Mouse (Mus musculus): ENCODE measurements around the gene Mrvi1. TPM values are rescaled to one million over a fixed set of nuclear protein-coding genes. Genes with fewer than 3 reads are reported as not detected.

Mrvi1 gene
- polyA plus RNA-seq (2014; fragmentation: Nextera tagmentation; extraction: Ambion mirVana) = 1.8 and 3.0 TPM in 2 replicates

DNA sequence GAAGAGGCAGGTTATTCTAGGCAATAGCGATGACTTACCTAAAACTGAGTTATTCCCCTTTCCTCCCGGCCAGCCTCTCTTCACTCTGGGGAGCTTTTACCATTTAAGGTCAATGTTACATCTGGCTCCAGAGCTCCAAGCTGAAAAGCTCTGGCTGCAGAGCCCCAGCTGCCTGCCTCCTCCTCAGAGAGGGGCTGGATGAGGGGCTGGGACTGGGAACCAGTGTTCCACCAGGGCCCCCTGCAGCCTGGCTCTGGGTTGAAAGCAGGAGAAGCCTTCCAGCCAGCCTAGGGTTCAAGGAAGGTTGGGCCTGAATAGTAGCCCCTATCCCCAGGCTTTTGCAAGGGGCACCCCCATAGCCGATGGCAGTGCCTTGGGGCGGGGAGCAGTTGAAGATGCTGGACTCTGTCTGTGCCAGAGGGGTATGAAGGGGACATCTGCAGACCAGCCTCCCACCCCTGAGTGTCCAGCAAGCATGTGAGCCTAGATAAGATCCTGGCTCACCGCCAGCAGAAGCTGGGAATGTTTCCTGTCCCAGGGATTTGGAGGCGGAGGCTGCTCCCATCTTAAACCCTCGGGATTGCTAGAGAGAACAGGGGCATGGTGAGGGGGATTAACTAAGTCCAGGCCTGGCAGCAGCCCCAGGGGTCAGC, at the start of gene Mrvi1:
TSS of gene Mrvi1 (minus strand) at position 409 of the 653 bp plus-strand sequence.
- 48% methylated on average over 6 of the region's 7 CpGs for WGBS
- ATAC-seq (ENCODE audit: low read depth) = peak; percentile 51; the same call in 1 of the 2 replicates
- Histone ChIP-seq H3K4me3 (ENCODE audit: low read depth, low read length) (no peak within 1 kb of the TSS), H3K36me3 (ENCODE audit: control insufficient read depth, insufficient read depth, low read length) (no peaks in the 10 kb centered on the region), H3K27me3 (replicated peaks; ENCODE audit: control insufficient read depth, insufficient read depth, low read length) (no peaks in the 10 kb centered on the region), H3K9ac (ENCODE audit: low read depth, low read length) (no peak within 1 kb of the TSS), H3K4me2 (ENCODE audit: low read depth, low read length) (no peak within 1 kb of the TSS), H3K27ac (replicated peaks; ENCODE audit: low read depth, low read length) (peak within 1 kb of the TSS; percentile 39; the same call in 1 of the 2 replicates), H3K9me3 (ENCODE audit: control insufficient read depth, low read length) (no peaks in the 10 kb centered on the region), H3K4me1 (ENCODE audit: control insufficient read depth, insufficient read depth, low read length) (no peaks in the 10 kb centered on the region; the same call in 1 of the 2 replicates)
- DNase-seq (ENCODE audit: low spot score) = peak; percentile 69

DNA sequence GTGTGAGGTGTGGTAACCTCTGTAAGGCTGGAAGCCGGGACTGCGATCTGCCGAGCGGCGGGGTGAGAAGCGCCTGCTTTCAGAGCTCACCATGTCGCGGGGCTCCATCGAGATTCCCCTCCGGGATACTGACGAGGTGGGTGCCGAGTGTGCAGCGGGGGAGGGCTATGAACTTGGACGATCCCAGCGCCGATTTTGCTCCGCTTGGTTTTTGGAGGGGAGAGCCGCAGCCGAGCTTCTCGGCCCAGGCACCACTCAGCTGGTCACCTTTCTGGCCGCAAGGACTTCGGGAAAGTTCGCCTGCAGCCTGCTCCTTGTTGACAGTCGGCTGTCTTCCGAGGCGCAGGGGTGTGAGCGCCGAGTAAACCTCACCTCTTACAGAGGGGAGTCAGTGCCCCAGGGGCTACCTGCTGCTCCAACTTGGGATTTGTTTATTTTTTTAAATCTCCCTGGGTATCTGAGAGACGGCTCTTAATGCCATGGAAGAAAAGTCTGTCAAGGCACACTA, 46.8 kb upstream of the Mrvi1 start:
- under 1% methylated on average over 17 of the region's 29 CpGs for WGBS
- Histone ChIP-seq H3K27me3 (replicated peaks; ENCODE audit: control insufficient read depth, insufficient read depth, low read length) (no peaks in the 10 kb centered on the region), H3K4me1 (ENCODE audit: control insufficient read depth, insufficient read depth, low read length) (peaks cover 7% of the 10 kb centered on the region), H3K4me3 (ENCODE audit: low read depth, low read length) (peak overlapping the region; percentile 73), H3K9me3 (ENCODE audit: control insufficient read depth, low read length) (no peaks in the 10 kb centered on the region), H3K36me3 (ENCODE audit: control insufficient read depth, insufficient read depth, low read length) (peaks cover 34% of the 10 kb centered on the region), H3K4me2 (ENCODE audit: low read depth, low read length) (peak overlapping the region; percentile 68), H3K27ac (replicated peaks; ENCODE audit: low read depth, low read length) (peak overlapping the region; percentile 87), H3K9ac (ENCODE audit: low read depth, low read length) (peak overlapping the region; percentile 76)
- ATAC-seq (ENCODE audit: low read depth) (peak; percentile 34; the same call in 1 of the 2 replicates), DNase-seq (ENCODE audit: low spot score) (peak; percentile 55)

DNA sequence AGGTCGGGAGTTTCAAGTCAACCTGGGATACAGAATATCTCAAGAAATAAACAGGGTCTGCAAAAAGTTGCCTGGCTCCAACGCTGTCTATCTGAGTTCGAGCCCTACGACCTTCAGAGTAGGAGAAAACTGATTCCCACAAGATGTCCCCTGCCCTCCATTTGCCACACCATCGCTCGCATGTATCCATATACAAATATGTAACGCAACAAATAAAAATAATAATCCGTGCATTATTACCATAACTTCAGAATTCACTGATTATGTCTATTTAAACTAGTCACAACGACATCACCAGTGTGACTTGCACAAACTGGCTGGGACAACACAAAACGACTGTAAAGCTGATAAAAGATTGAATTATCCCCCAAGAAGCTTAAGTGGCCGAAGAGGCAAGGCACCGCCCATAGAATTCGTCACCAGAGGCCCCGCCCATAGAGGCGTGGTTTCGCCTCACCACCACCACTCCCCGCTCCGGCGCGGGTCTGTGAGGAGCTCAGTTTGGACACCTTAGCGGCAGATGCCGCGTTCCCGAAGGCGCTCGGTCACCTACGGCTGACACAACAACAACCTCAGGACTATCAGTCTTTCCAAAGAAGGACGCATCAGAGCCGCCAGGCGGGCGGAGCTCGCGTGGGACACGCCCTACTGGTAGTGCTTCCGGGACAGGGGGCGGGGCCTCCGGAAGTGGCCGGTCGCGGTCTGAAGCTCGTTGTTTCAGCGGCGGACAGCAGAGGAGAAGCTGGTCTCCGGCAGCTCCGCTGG, 46.2 kb upstream of the Mrvi1 start, which contains the start of gene Ctr9:
TSS of gene Ctr9 (plus strand) at position 671 of the 765 bp plus-strand sequence.
- ATAC-seq (ENCODE audit: low read depth) (peak; percentile 95), DNase-seq (ENCODE audit: low spot score) (peak; percentile 93)
- H3K4me3 ChIP-seq (ENCODE audit: low read depth, low read length) = peak within 1 kb of the TSS; percentile 73
- H3K27ac ChIP-seq (replicated peaks; ENCODE audit: low read depth, low read length) = peak within 1 kb of the TSS; percentile 87
- WGBS = 7% methylated on average over 42 of the region's 45 CpGs
- peaks cover 7% of the 10 kb centered on the region for H3K4me1 ChIP-seq (ENCODE audit: control insufficient read depth, insufficient read depth, low read length)
- H3K9ac ChIP-seq (ENCODE audit: low read depth, low read length) = peak within 1 kb of the TSS; percentile 76
- H3K4me2 ChIP-seq (ENCODE audit: low read depth, low read length) = peak within 1 kb of the TSS; percentile 68
- H3K9me3 ChIP-seq (ENCODE audit: control insufficient read depth, low read length) = no peaks in the 10 kb centered on the region
- H3K36me3 ChIP-seq (ENCODE audit: control insufficient read depth, insufficient read depth, low read length) = peaks cover 29% of the 10 kb centered on the region
- H3K27me3 ChIP-seq (replicated peaks; ENCODE audit: control insufficient read depth, insufficient read depth, low read length) = no peaks in the 10 kb centered on the region

DNA sequence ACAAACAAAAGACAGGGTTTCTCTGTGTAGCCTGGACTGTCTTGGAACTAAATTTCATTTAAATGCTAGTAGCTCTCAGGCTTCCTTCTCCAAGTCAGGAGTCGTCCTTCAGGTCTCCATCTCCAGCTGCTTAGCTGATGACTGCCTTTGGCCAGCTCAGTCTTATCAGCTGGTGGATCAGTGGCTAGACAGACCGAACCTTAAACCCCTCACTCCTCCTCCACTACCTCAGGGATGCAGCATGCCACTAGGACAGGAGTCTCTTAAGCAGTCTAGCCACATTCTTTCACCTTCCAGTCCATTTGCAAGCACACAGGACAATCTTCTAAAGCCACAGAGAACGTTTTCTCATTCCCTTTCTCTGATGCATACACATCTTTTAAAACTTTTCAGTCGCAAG, 42.7 kb upstream of the Mrvi1 start:
- ATAC-seq (ENCODE audit: low read depth) = no peak
- H3K9ac ChIP-seq (ENCODE audit: low read depth, low read length) = no peak overlapping the region

DNA sequence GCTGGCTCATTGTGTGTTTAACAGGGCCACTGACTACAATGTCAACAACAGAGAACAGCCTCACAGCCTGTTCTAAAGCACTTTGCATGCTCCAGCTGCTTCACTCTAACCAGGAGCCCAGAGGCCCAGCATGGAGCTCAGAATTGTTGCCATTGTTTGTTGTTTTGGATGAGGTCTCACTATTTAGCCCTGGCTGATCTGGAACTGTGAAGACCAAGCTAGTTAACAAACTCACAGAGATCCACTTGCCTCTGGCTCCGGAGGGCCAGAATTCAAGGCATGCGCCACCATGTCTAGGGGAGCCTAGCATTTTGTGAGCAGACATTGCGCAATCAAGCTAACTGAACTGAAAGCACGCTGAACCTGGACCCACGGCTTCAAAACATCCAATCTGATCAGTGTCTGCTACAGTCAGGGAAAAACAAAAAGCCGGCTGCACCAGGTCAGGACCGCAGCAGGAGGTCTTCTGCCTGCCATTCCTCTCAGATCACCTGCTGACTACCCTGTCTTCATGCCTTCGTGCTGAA, 41.9 kb upstream of the Mrvi1 start:
- DNase-seq (ENCODE audit: low spot score) = peak; percentile 45
- no peak for ATAC-seq (ENCODE audit: low read depth)
- 12% methylated on average over 8 of the region's 8 CpGs for WGBS
- H3K9ac ChIP-seq (ENCODE audit: low read depth, low read length) = no peak overlapping the region
- no peak overlapping the region for H3K27ac ChIP-seq (replicated peaks; ENCODE audit: low read depth, low read length)
- no peak overlapping the region for H3K4me2 ChIP-seq (ENCODE audit: low read depth, low read length)
- no peak overlapping the region for H3K4me3 ChIP-seq (ENCODE audit: low read depth, low read length)
- H3K9me3 ChIP-seq (ENCODE audit: control insufficient read depth, low read length) = no peaks in the 10 kb centered on the region
- H3K27me3 ChIP-seq (replicated peaks; ENCODE audit: control insufficient read depth, insufficient read depth, low read length) = no peaks in the 10 kb centered on the region
- H3K4me1 ChIP-seq (ENCODE audit: control insufficient read depth, insufficient read depth, low read length) = no peaks in the 10 kb centered on the region
- no peaks in the 10 kb centered on the region for H3K36me3 ChIP-seq (ENCODE audit: control insufficient read depth, insufficient read depth, low read length)

More for the DNA sequence above, 42.7 kb upstream of the Mrvi1 start:
- DNase-seq (ENCODE audit: low spot score) = no peak
- no peaks in the 10 kb centered on the region for H3K27me3 ChIP-seq (replicated peaks; ENCODE audit: control insufficient read depth, insufficient read depth, low read length)
- H3K9me3 ChIP-seq (ENCODE audit: control insufficient read depth, low read length) = no peaks in the 10 kb centered on the region
- no peak overlapping the region for H3K4me3 ChIP-seq (ENCODE audit: low read depth, low read length)
- H3K27ac ChIP-seq (replicated peaks; ENCODE audit: low read depth, low read length) = no peak overlapping the region
- H3K4me2 ChIP-seq (ENCODE audit: low read depth, low read length) = no peak overlapping the region
- WGBS = 57% methylated on average over 4 of the region's 4 CpGs
- H3K36me3 ChIP-seq (ENCODE audit: control insufficient read depth, insufficient read depth, low read length) = no peaks in the 10 kb centered on the region
- H3K4me1 ChIP-seq (ENCODE audit: control insufficient read depth, insufficient read depth, low read length) = peaks cover 3% of the 10 kb centered on the region

DNA sequence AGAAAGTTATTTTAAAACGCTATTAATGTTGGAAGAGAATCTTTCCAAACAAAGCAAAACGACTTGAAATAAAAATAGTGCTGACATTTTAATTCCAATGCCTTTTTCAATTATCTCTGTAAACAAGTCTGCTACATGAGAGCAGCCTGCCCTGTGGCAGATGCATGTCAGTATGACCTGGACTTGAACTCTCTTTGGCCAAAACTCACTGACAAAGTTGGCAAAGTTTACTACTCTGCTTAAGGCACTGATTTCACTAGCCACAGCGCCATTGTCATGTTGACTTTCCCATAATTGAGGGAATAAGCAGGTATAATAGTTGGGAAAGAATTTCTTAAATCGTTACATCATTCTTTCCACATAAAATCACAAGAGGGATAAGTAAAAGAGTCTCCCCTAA, 38.6 kb upstream of the Mrvi1 start:
- DNase-seq (ENCODE audit: low spot score) (peak; percentile 26), ATAC-seq (ENCODE audit: low read depth) (no peak)
- Histone ChIP-seq H3K9ac (ENCODE audit: low read depth, low read length) (no peak overlapping the region), H3K27me3 (replicated peaks; ENCODE audit: control insufficient read depth, insufficient read depth, low read length) (no peaks in the 10 kb centered on the region), H3K4me1 (ENCODE audit: control insufficient read depth, insufficient read depth, low read length) (no peaks in the 10 kb centered on the region), H3K36me3 (ENCODE audit: control insufficient read depth, insufficient read depth, low read length) (no peaks in the 10 kb centered on the region), H3K9me3 (ENCODE audit: control insufficient read depth, low read length) (no peaks in the 10 kb centered on the region), H3K4me2 (ENCODE audit: low read depth, low read length) (no peak overlapping the region), H3K27ac (replicated peaks; ENCODE audit: low read depth, low read length) (no peak overlapping the region), H3K4me3 (ENCODE audit: low read depth, low read length) (no peak overlapping the region)
- 62% methylated on average over 4 of the region's 4 CpGs for WGBS

DNA sequence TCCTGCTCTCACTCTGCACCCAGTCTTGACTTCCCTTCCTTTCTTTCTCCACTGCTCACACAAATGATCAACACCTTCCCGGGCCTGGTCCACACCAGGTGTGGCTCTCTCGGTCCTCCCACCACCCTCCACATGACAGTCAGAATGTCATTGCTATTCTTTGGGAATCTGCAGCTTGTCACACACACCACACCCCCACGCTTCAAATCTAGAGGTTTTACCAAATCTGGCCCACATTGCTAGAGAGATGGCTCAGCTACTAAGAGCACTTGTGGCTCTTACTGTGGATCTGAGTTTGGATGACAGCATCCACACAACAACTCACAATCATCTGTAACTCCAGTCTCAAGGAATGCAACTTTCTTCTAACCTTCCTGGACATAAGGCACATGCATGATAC, 34.7 kb upstream of the Mrvi1 start:
- H3K9me3 ChIP-seq (ENCODE audit: control insufficient read depth, low read length) = no peaks in the 10 kb centered on the region
- ATAC-seq (ENCODE audit: low read depth) = no peak

DNA sequence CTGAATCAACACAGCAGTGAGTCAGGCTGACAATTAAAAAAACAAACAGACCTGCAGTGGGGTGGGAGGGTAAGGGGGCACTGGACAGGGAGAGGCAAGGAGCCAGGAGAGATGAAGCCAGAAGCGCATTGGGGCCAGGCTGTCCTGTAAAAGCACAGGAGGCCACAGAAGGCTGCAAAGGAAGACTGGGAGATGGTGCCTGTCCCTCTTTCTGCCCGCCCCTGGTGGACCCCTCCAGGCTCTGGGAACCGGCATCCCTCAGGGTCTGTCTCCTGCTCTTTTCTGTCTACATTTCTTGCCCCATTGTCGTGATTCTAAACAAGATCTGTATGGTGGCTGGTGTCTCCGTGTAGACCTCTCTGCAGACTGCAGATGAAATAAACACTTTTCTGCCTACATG, 33.5 kb upstream of the Mrvi1 start:
- H3K27ac ChIP-seq (replicated peaks; ENCODE audit: low read depth, low read length) = no peak overlapping the region
- ATAC-seq (ENCODE audit: low read depth) = no peak
- H3K9ac ChIP-seq (ENCODE audit: low read depth, low read length) = no peak overlapping the region
- H3K4me2 ChIP-seq (ENCODE audit: low read depth, low read length) = no peak overlapping the region
- H3K9me3 ChIP-seq (ENCODE audit: control insufficient read depth, low read length) = no peaks in the 10 kb centered on the region
- H3K36me3 ChIP-seq (ENCODE audit: control insufficient read depth, insufficient read depth, low read length) = no peaks in the 10 kb centered on the region
- no peaks in the 10 kb centered on the region for H3K27me3 ChIP-seq (replicated peaks; ENCODE audit: control insufficient read depth, insufficient read depth, low read length)
- WGBS = 80% methylated on average over 5 of the region's 5 CpGs
- DNase-seq (ENCODE audit: low spot score) = no peak
- H3K4me1 ChIP-seq (ENCODE audit: control insufficient read depth, insufficient read depth, low read length) = no peaks in the 10 kb centered on the region
- no peak overlapping the region for H3K4me3 ChIP-seq (ENCODE audit: low read depth, low read length)

More for the DNA sequence above, 34.7 kb upstream of the Mrvi1 start:
- WGBS = 78% methylated on average over 3 of the region's 3 CpGs
- no peaks in the 10 kb centered on the region for H3K4me1 ChIP-seq (ENCODE audit: control insufficient read depth, insufficient read depth, low read length)
- no peak overlapping the region for H3K4me3 ChIP-seq (ENCODE audit: low read depth, low read length)
- no peak overlapping the region for H3K4me2 ChIP-seq (ENCODE audit: low read depth, low read length)
- no peak overlapping the region for H3K9ac ChIP-seq (ENCODE audit: low read depth, low read length)
- H3K36me3 ChIP-seq (ENCODE audit: control insufficient read depth, insufficient read depth, low read length) = no peaks in the 10 kb centered on the region
- no peaks in the 10 kb centered on the region for H3K27me3 ChIP-seq (replicated peaks; ENCODE audit: control insufficient read depth, insufficient read depth, low read length)
- H3K27ac ChIP-seq (replicated peaks; ENCODE audit: low read depth, low read length) = no peak overlapping the region
- no peak for DNase-seq (ENCODE audit: low spot score)

All from embryonic facial prominence, embryonic 14.5 days (tissue).